Mouse (Mus musculus) heart, embryonic 11.5 days (tissue): Measurements from ENCODE around the gene Prm3. TPM values are rescaled to one million over a fixed set of nuclear protein-coding genes. Genes with fewer than 3 reads are reported as not detected.

ENCODE experiments used
- ATAC-seq: fragments of 200-750 bp; cut with Nextera tagmentation; replicated peaks from 2 replicates; pipeline ENCODE4 v1.8.0; 2017; ENCODE audit warnings: moderate library complexity; ENCODE audit not compliant: insufficient number of reproducible peaks, low FRiP score, low TSS enrichment
- H3K27ac ChIP-seq: fragments of 300-500 bp; sonication (generic); 2 replicates; pipeline ENCODE4 v1.5.1; 2014; ENCODE audit warnings: mild to moderate bottlenecking, low read depth, low read length
- H3K27me3 ChIP-seq: fragments of 300-500 bp; sonication (generic); 2 replicates; pipeline ENCODE4 v1.6.1; 2014; ENCODE audit warnings: mild to moderate bottlenecking, low read length, mixed read lengths; ENCODE audit not compliant: control insufficient read depth, insufficient read depth
- H3K36me3 ChIP-seq: fragments of 300-500 bp; sonication (generic); 2 replicates; pipeline ENCODE4 v1.6.1; 2014; ENCODE audit warnings: mild to moderate bottlenecking, low read length, moderate library complexity, mixed read lengths; ENCODE audit not compliant: control insufficient read depth, insufficient read depth
- H3K4me1 ChIP-seq: fragments of 300-500 bp; sonication (generic); 2 replicates; pipeline ENCODE4 v1.6.1; 2014; ENCODE audit warnings: low read length; ENCODE audit not compliant: control insufficient read depth, insufficient read depth
- H3K4me2 ChIP-seq: fragments of 300-500 bp; sonication (generic); 2 replicates; pipeline ENCODE4 v1.6.1; 2014; ENCODE audit warnings: mild to moderate bottlenecking, moderate library complexity
- H3K4me3 ChIP-seq: fragments of 300-500 bp; sonication (generic); 2 replicates; pipeline ENCODE4 v1.5.1; 2014; ENCODE audit warnings: low read depth, low read length
- H3K9ac ChIP-seq: fragments of 300-500 bp; sonication (generic); 2 replicates; pipeline ENCODE4 v1.6.1; 2014; ENCODE audit warnings: mild to moderate bottlenecking, low read depth, low read length, moderate library complexity
- H3K9me3 ChIP-seq: fragments of 300-500 bp; sonication (generic); replicated peaks from 2 replicates; pipeline ENCODE4 v1.6.1; 2016; ENCODE audit warnings: low read length; ENCODE audit not compliant: control insufficient read depth
- WGBS: fragments of 180-500 bp; shearing (Covaris S2); extraction: QIAGEN DNeasy Blood & Tissue Kit; methylation state at CpG from one replicate; pipeline ENCODE4 v1.1.7; 2014; ENCODE audit not compliant: insufficient replicate concordance; 5-methylcytosine and 5-hydroxymethylcytosine counted together
- polyA plus RNA-seq: library from polyadenylated mRNA; unstranded; fragments of >200 nt; fragmentation: Nextera tagmentation; extraction: Ambion mirVana; gene quantifications from 2 replicates; pipeline ENCODE4 v1.2.1, GENCODE M21; 2014

The Prm3 gene
- polyA plus RNA-seq, 1 experiment from 2014 or later: not detected

- Histone ChIP-seq H3K9ac (no peak overlapping the region), H3K36me3 (no peaks in the 10 kb centered on the region), H3K4me1 (peaks cover 7% of the 10 kb centered on the region), H3K27me3 (0 out of 2 replicates have a peak, but pooled peaks cover 6% of the 10 kb centered on the region), H3K9me3 (no peaks in the 10 kb centered on the region), H3K4me2 (no peak overlapping the region), H3K27ac (no peak overlapping the region), H3K4me3 (no peak overlapping the region)
- 45% methylated on average over 8 of the region's 8 CpGs for WGBS
- no peak for ATAC-seq
Measured at GRCm38 (mm10) chr16:10761182-10761581, 29.5 kb downstream of the Prm3 start.

- WGBS: 71% methylated on average over 5 of the region's 6 CpGs
- no peak overlapping the region for H3K4me2 ChIP-seq
- no peaks in the 10 kb centered on the region for H3K9me3 ChIP-seq
- H3K36me3 ChIP-seq: no peaks in the 10 kb centered on the region
- H3K9ac ChIP-seq: no peak overlapping the region
- H3K4me1 ChIP-seq: peaks cover 4% of the 10 kb centered on the region
- ATAC-seq: no peak
- no peak overlapping the region for H3K4me3 ChIP-seq
- H3K27me3 ChIP-seq: 0 out of 2 replicates have a peak, but pooled peaks cover 6% of the 10 kb centered on the region
- no peak overlapping the region for H3K27ac ChIP-seq
Measured at GRCm38 (mm10) chr16:10756168-10756567, 34.5 kb downstream of the Prm3 start.

GRCm38 (mm10) chr16:10754521-10755296 lies 36.0 kb downstream of the Prm3 start:
- H3K4me2 ChIP-seq: no peak overlapping the region
- no peaks in the 10 kb centered on the region for H3K9me3 ChIP-seq
- H3K9ac ChIP-seq: no peak overlapping the region
- WGBS: 79% methylated on average over 3 of the region's 3 CpGs
- ATAC-seq: no peak
- H3K36me3 ChIP-seq: no peaks in the 10 kb centered on the region
- no peak overlapping the region for H3K4me3 ChIP-seq
- no peak overlapping the region for H3K27ac ChIP-seq
- peaks cover 5% of the 10 kb centered on the region for H3K4me1 ChIP-seq
- H3K27me3 ChIP-seq: 0 out of 2 replicates have a peak, but pooled peaks cover 6% of the 10 kb centered on the region

- no peak overlapping the region for H3K4me2 ChIP-seq
- no peaks in the 10 kb centered on the region for H3K27me3 ChIP-seq
- no peak overlapping the region for H3K4me3 ChIP-seq
- no peak overlapping the region for H3K9ac ChIP-seq
- H3K9me3 ChIP-seq: no peaks in the 10 kb centered on the region
- H3K4me1 ChIP-seq: peaks cover 14% of the 10 kb centered on the region
- 34% methylated on average over 7 of the region's 7 CpGs for WGBS
- H3K36me3 ChIP-seq: no peaks in the 10 kb centered on the region
- H3K27ac ChIP-seq: no peak overlapping the region
- peak; percentile 41 for ATAC-seq
Measured at GRCm38 (mm10) chr16:10749824-10750223, 40.9 kb downstream of the Prm3 start.

GRCm38 (mm10) chr16:10749226-10749625 lies 41.5 kb downstream of the Prm3 start:
- ATAC-seq: no peak
- Histone ChIP-seq H3K27me3 (no peaks in the 10 kb centered on the region), H3K9me3 (no peaks in the 10 kb centered on the region), H3K36me3 (no peaks in the 10 kb centered on the region), H3K4me3 (no peak overlapping the region), H3K27ac (no peak overlapping the region), H3K4me2 (no peak overlapping the region), H3K9ac (no peak overlapping the region), H3K4me1 (peaks cover 14% of the 10 kb centered on the region)
- 34% methylated on average over 7 of the region's 7 CpGs for WGBS

GRCm38 (mm10) chr16:10741082-10741481 lies 49.6 kb downstream of the Prm3 start:
- no peaks in the 10 kb centered on the region for H3K9me3 ChIP-seq
- H3K27ac ChIP-seq: no peak overlapping the region
- H3K36me3 ChIP-seq: no peaks in the 10 kb centered on the region
- H3K9ac ChIP-seq: no peak overlapping the region
- H3K4me2 ChIP-seq: no peak overlapping the region
- 77% methylated on average over 2 of the region's 2 CpGs for WGBS
- no peak for ATAC-seq
- H3K4me3 ChIP-seq: no peak overlapping the region
- no peaks in the 10 kb centered on the region for H3K27me3 ChIP-seq
- peaks cover 35% of the 10 kb centered on the region for H3K4me1 ChIP-seq

Other genes with a start within 250 kb of the Prm3 start
- gene Dexi, start 247.9 kb downstream of the Prm3 start, polyA plus RNA-seq: 14.3 and 16.3 TPM in 2 replicates
- 28.8 and 39.1 TPM in 2 replicates for gene Clec16a, start 245.6 kb downstream of the Prm3 start, polyA plus RNA-seq
- gene Socs1, start 5.4 kb downstream of the Prm3 start, polyA plus RNA-seq: 4.8 and 5.3 TPM in 2 replicates
- gene Tnp2, start 2.3 kb downstream of the Prm3 start, polyA plus RNA-seq: not detected in 2 replicates
- not detected in 2 replicates for gene Prm2, start 5.2 kb upstream of the Prm3 start, polyA plus RNA-seq
- not detected in 2 replicates for gene Prm1, start 14.9 kb upstream of the Prm3 start, polyA plus RNA-seq
- gene Gm11172, start 22.0 kb upstream of the Prm3 start, polyA plus RNA-seq: not detected in 2 replicates
- gene Rmi2, start 44.1 kb upstream of the Prm3 start, polyA plus RNA-seq: 2.7 and 2.9 TPM in 2 replicates